Mouse (Mus musculus) kidney, postnatal 0 days (tissue): ENCODE results near the gene Egr2. TPM values are rescaled to one million over a fixed set of nuclear protein-coding genes. Genes with fewer than 3 reads are reported as not detected.

Experiments
- ATAC-seq: fragments of 200-750 bp; cut with Nextera tagmentation; replicated peaks from 2 replicates; pipeline ENCODE4 v1.8.0; 2017; ENCODE audit warnings: low read depth, moderate number of reproducible peaks, moderate TSS enrichment, moderate library complexity; ENCODE audit not compliant: low FRiP score
- DNase-seq: peaks from one replicate; pipeline ENCODE4 v3.0.0-alpha.2; 2016; ENCODE audit warnings: low spot score
- H3K27ac ChIP-seq: fragments of 300-500 bp; sonication (generic); 2 replicates; pipeline ENCODE4 v1.5.1; 2014; ENCODE audit warnings: mild to moderate bottlenecking
- H3K27me3 ChIP-seq: fragments of 300-500 bp; sonication (generic); 2 replicates; pipeline ENCODE4 v1.6.1; 2014; ENCODE audit warnings: low read length, mixed read lengths; ENCODE audit not compliant: insufficient read depth
- H3K36me3 ChIP-seq: fragments of 300-500 bp; sonication (generic); 2 replicates; pipeline ENCODE4 v1.6.1; 2014; ENCODE audit warnings: low read length, mixed read lengths; ENCODE audit not compliant: insufficient read depth
- H3K4me1 ChIP-seq: fragments of 300-500 bp; sonication (generic); replicated peaks from 2 replicates; pipeline ENCODE4 v1.6.1; 2014; ENCODE audit warnings: antibody characterized with exemption, low read length, mixed read lengths; ENCODE audit not compliant: insufficient read depth
- H3K4me2 ChIP-seq: fragments of 300-500 bp; sonication (generic); 2 replicates; pipeline ENCODE4 v1.6.1; 2014; ENCODE audit warnings: mild to moderate bottlenecking, low read length, moderate library complexity, mixed read lengths
- H3K4me3 ChIP-seq: fragments of 300-500 bp; sonication (generic); replicated peaks from 2 replicates; pipeline ENCODE4 v1.5.1; 2014; ENCODE audit warnings: low read depth, low read length
- H3K9ac ChIP-seq: fragments of 300-500 bp; sonication (generic); 2 replicates; pipeline ENCODE4 v1.6.1; 2014; ENCODE audit warnings: low read depth, low read length
- H3K9me3 ChIP-seq: fragments of 300-500 bp; sonication (generic); replicated peaks from 2 replicates; pipeline ENCODE4 v1.6.1; 2016; ENCODE audit warnings: low read length, inconsistent platforms, mixed read lengths
- CTCF ChIP-seq: IDR thresholded peaks from 2 replicates; pipeline ENCODE4 v1.5.1; 2016; ENCODE audit warnings: antibody characterized with exemption, low read depth, mild to moderate bottlenecking, moderate library complexity
- WGBS: fragments of 180-500 bp; shearing (Covaris S2); extraction: QIAGEN DNeasy Blood & Tissue Kit; methylation state at CpG from one replicate; pipeline ENCODE4 v1.1.7; 2014; 5-methylcytosine and 5-hydroxymethylcytosine counted together
- polyA plus RNA-seq: library from polyadenylated mRNA; unstranded; fragments of >200 nt; fragmentation: Nextera tagmentation; extraction: Ambion mirVana; gene quantifications from 2 replicates; pipeline ENCODE4 v1.2.1, GENCODE M21; 2015

Gene Egr2
- polyA plus RNA-seq, 1 experiment from 2014 or later = 0.88 TPM

GRCm38 (mm10) chr10:67497144-67497892 lies 38.0 kb upstream of the Egr2 start:
- ATAC-seq (no peak), DNase-seq (no peak)
- WGBS = 85% methylated on average over 15 of the region's 15 CpGs
- no peaks in the 10 kb centered on the region for H3K9me3 ChIP-seq
- no peaks in the 10 kb centered on the region for H3K36me3 ChIP-seq
- no peak overlapping the region for H3K4me3 ChIP-seq
- no peak overlapping the region for H3K9ac ChIP-seq
- H3K4me1 ChIP-seq = no peaks in the 10 kb centered on the region
- no peak overlapping the region for H3K4me2 ChIP-seq
- H3K27me3 ChIP-seq = no peaks in the 10 kb centered on the region
- no peak overlapping the region for H3K27ac ChIP-seq
- TF ChIP-seq CTCF = no peak

GRCm38 (mm10) chr10:67497951-67498350 lies 37.3 kb upstream of the Egr2 start:
- Histone ChIP-seq H3K27me3 (no peaks in the 10 kb centered on the region), H3K36me3 (no peaks in the 10 kb centered on the region), H3K4me1 (no peaks in the 10 kb centered on the region), H3K27ac (no peak overlapping the region), H3K9me3 (no peaks in the 10 kb centered on the region), H3K9ac (no peak overlapping the region), H3K4me3 (no peak overlapping the region), H3K4me2 (no peak overlapping the region)
- DNase-seq (no peak), ATAC-seq (no peak)
- WGBS = 91% methylated on average over 9 of the region's 9 CpGs
- TF ChIP-seq CTCF = no peak

- H3K27me3 ChIP-seq = no peaks in the 10 kb centered on the region
- H3K9ac ChIP-seq = no peak overlapping the region
- H3K4me3 ChIP-seq = no peak overlapping the region
- H3K4me2 ChIP-seq = no peak overlapping the region
- 50% methylated on average over 15 of the region's 15 CpGs for WGBS
- no peak for TF ChIP-seq CTCF
- no peaks in the 10 kb centered on the region for H3K36me3 ChIP-seq
- ATAC-seq (no peak), DNase-seq (no peak)
- no peak overlapping the region for H3K27ac ChIP-seq
- no peaks in the 10 kb centered on the region for H3K4me1 ChIP-seq
- H3K9me3 ChIP-seq = no peaks in the 10 kb centered on the region
Observed at GRCm38 (mm10) chr10:67503320-67503995, 31.8 kb upstream of the Egr2 start.

- no peaks in the 10 kb centered on the region for H3K27me3 ChIP-seq
- H3K4me2 ChIP-seq = no peak overlapping the region
- no peak overlapping the region for H3K4me3 ChIP-seq
- H3K27ac ChIP-seq = no peak overlapping the region
- WGBS = 60% methylated on average over 5 of the region's 5 CpGs
- no peak for DNase-seq
- no peak overlapping the region for H3K9ac ChIP-seq
- no peak for TF ChIP-seq CTCF
- no peaks in the 10 kb centered on the region for H3K4me1 ChIP-seq
- H3K36me3 ChIP-seq = no peaks in the 10 kb centered on the region
- ATAC-seq = no peak
- H3K9me3 ChIP-seq = no peaks in the 10 kb centered on the region
Observed at GRCm38 (mm10) chr10:67504046-67504445, 31.2 kb upstream of the Egr2 start.

GRCm38 (mm10) chr10:67505248-67505647 lies 30.0 kb upstream of the Egr2 start:
- H3K27ac ChIP-seq = no peak overlapping the region
- 69% methylated on average over 3 of the region's 3 CpGs for WGBS
- H3K27me3 ChIP-seq = no peaks in the 10 kb centered on the region
- no peaks in the 10 kb centered on the region for H3K9me3 ChIP-seq
- H3K4me1 ChIP-seq = no peaks in the 10 kb centered on the region
- no peak overlapping the region for H3K4me2 ChIP-seq
- no peak overlapping the region for H3K4me3 ChIP-seq
- ATAC-seq (no peak), DNase-seq (no peak)
- TF ChIP-seq CTCF = no peak
- H3K36me3 ChIP-seq = no peaks in the 10 kb centered on the region
- H3K9ac ChIP-seq = no peak overlapping the region

GRCm38 (mm10) chr10:67512211-67512610 lies 23.1 kb upstream of the Egr2 start:
- Histone ChIP-seq H3K4me2 (no peak overlapping the region), H3K4me1 (no peaks in the 10 kb centered on the region), H3K9me3 (no peaks in the 10 kb centered on the region), H3K9ac (no peak overlapping the region), H3K4me3 (no peak overlapping the region), H3K27ac (no peak overlapping the region), H3K27me3 (no peaks in the 10 kb centered on the region), H3K36me3 (no peaks in the 10 kb centered on the region)
- no peak for TF ChIP-seq CTCF
- no peak for ATAC-seq
- 65% methylated on average over 8 of the region's 8 CpGs for WGBS
- no peak for DNase-seq
